Mouse (Mus musculus): ENCODE measurements at regions not wholly inside any gene's neighbourhood (a gene's known extent, or its start where the extent isn't known, plus 50 kb on each side); places are given as distances from the start of the nearest gene placed in this dataset.
A peak's percentile ranks its signal among the peaks of the same experiment; 100 is the strongest.

DNA sequence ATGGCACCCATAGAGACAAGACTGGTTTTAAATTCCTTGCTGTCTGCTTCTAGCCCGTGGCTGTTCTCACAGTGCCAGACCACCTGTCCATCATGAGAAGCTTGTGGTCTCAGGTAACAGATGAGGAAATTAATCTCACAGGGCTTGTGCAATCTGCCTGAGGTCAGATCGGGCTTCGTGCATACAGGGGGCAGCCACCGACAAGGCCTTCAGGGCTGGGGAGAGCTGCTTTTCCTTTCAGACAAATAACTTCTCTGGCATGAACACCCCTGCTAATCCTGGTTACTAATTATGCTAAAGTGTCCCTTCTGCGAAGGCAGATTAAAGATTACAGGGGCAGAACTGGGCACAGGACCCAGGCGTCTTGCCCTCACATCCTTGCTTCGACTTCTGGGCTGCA, 130.8 kb upstream of the Tmem45b start:
- intact Hi-C loops (cut with DNase I) = no loop called here

DNA sequence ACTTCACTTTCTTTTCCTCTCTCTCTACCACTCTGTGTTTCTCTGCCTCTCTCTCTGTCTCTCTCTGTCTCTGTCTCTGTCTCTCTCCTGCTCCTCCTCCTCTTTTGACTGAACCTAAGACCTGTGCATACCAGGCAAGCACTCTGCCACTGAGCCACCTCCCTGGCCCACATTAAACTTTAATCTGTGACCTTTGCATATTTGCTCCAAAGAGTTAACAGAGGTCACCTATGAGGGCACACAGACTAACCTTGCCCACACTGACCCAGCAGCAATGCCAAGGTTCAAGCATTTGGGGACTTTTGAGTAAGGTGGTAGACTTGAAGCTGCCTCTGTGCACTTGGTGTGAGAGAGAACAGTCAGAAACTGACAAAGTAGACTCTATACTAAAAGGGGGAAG, 123.4 kb upstream of the Tmem45b start:
- intact Hi-C loops (cut with DNase I) = no loop called here
- DNase-seq = no peak

More for the DNA sequence above, 130.8 kb upstream of the Tmem45b start:
- DNase-seq = no peak

DNA sequence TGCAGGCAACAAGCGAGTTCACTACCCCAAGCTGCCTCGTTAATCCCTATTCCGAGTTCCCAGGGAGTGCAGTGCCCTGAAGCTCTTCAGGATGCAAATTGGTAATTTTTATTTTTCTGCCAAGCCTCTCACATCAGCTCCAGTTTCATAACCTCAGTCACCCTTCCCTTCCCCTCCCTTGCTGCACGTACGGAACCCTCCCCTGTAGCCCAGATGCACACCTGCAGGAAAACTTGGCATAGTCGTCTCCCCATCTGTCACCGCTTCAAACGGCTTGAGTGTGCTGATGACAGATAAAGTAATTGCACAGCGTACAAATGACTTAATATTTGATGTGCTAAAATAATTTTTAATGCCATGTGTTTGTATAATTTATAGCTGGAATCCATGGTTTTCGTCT, 119.7 kb upstream of the Tmem45b start:
- intact Hi-C loops (cut with DNase I) = no loop called here
- DNase-seq = no peak

DNA sequence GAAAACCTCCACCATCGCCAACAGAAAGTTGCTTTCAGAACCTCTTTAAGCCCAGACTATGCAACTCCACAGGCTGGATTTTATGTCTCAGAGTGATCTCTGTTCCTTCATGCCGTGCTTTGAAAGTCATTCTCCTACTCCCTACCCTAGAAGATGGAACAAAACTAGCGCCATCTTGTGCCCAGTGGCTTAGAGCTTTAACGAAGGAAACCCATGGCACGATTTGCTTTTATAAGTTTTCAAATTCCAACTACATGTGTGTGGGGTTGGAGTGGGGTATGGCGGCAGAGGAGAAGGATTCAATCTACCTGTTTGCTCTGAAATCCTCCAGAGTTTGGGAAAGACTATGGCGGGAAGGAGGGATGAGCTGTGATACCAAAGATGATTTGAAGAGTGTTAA, 118.7 kb upstream of the Tmem45b start:
- intact Hi-C loops (cut with DNase I) = no loop called here
- peak in 1 of 2 experiments; percentile 18 for DNase-seq

DNA sequence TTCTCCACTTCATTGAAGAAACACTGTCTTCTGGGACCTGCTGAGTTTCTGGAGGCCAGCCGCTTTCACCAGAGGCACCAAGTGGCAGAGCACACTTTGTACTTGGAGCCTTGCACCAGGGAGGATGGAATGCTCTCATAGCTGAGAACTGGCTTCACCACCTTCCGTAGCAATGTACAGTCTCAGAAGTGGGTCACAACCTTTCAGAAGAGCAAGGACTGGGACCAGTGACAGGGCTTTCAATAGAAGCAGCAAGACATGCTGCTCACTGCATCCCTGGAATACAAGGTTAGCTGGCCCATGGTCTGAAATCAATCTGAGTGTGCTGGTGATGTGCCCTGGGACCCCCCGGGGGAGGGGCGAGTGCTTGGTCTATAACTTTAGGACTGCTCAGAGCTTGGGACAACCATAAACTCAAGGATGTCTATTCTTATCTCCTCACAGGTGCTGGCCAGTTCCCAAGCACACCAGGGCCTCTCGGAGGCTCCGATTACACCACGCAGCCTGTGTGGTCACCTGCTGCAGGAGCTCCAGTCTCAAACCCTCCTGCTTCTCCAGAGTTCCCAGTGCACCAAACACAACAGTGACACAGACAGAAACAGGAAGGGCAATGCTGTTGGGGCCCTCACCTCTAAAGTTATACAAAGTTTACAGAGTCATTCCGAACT, 114.4 kb upstream of the Tmem45b start:
- intact Hi-C loops (cut with DNase I) = no loop called here
- DNase-seq = no peak

DNA sequence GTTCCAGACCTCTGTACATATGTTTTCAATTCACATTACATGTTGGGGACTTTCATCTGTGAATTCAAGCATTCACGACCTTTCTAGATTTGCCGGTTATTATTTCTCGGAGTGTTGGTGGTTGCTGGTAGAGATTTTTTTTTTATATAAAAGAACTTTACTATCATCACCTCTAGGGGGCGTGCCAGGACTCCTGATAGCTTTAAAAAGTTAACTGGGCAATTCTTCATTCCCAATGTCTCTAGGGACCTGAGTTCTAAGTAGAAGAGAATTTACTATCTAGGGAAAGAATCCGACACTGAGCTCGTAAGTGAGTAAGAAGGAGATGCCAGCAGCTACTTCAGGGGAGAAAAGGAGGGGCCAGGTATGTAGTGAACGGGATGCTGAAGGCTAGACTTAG, 112.8 kb upstream of the Tmem45b start:
- peak in 1 of 2 experiments; percentile 20 for DNase-seq
- intact Hi-C loops (cut with DNase I) = no loop called here

DNA sequence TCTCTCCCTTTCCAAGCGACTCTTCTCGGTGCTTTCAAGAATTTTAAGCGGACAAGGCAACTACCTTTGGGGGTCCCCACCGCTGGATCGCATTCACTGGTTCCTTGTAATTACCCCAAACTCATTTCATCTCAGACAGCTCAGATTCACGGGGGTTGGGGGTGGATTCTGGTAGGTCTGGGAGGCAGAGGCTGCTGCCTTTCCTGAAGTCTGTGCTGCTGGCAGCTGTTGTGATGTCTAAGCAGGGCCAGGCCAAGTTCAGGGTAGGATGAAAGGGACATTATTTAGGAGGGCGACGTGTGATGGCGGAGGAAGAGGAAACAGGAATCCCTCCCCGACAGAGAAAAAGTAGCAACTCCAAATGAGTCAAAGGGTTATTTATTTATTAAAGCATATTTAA, 102.8 kb upstream of the Tmem45b start:
- peak in 1 of 2 experiments; percentile 8 for DNase-seq
- intact Hi-C loops (cut with DNase I) = loop anchor here (10.0 kb wide), 1 partner anchor 778 kb away; the partner anchor contains the start of gene Kcnj5

DNA sequence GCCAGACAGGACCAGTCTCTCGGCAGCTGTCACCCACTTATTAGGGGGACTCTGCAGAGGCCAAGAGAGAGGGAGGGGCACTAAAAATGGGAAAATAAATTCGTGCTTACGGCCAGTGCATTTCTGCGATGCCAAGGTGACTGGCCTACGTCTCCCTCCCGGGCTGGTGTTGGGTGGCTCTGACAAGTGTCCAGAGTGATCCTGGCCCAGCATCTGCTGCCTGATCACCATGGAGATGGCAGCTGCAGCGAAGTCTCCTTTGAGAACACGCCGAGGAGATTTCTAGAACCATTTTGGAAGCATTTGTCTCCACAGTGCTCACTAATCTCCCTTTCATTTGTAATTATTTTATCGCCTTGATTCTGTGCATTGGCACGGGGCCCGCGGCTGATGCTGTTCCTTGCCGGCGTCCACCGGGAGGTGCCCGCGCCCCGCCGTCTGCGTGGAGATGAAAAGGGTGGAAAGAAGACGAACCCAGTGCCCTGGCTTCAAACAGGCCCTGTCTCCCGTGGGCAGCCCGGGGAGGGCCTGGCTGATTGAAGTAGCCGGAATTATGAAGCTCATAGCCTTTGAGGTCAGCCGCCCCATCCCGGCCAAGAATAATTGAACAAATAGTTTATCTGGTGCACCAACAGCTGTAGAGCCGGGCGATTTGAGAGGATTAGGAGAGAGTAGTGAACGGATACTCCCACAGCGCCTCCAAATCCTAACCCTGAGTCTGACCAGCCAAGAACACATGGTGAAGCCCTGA, 102.2 kb upstream of the Tmem45b start:
- DNase-seq = peak; percentile 21 to 25
- intact Hi-C loops (cut with DNase I) = loop anchor here (10.0 kb wide), 1 partner anchor 778 kb away; the partner anchor contains the start of gene Kcnj5

DNA sequence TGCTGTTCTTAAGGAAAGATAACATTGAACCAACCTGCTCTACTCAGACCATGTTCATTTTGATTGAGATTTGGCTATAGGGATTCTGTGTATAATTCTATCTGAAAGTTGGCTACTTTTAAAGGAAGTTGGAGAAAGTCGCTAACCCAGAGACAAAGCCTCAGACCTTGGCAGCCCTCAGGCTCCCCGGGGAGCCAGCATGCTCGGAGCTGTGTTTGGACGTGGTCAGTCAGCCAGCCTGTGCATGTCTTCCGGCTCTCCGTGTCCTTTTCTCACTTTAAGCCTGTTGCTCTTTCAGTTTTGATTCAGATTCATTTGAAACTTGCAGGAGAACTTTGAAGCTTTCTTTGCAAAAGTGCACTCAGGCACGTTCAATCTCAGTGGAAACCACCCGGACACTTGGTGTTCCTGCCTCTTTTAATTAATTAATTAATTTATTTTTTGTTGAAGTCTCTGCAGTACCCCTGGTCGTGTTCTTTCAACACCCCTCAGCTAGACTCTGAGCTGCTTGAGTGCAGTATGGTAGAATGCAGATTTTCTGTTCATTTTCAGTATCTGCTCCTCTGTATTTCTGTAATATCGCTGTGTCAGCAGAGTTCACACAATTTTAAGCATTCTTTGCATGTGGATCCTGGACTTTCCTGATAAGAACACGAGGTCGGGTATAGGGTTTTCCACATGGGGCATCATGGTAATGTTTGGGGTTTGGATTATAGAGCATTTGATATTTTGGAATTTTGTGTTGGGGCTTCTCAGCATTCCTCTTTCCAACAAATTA, 100.9 kb upstream of the Tmem45b start:
- peak; percentile 67 to 80 for DNase-seq
- intact Hi-C loops (cut with DNase I) = loop anchor here (10.0 kb wide), 1 partner anchor 780 kb away; the partner anchor contains the start of gene Kcnj5

DNA sequence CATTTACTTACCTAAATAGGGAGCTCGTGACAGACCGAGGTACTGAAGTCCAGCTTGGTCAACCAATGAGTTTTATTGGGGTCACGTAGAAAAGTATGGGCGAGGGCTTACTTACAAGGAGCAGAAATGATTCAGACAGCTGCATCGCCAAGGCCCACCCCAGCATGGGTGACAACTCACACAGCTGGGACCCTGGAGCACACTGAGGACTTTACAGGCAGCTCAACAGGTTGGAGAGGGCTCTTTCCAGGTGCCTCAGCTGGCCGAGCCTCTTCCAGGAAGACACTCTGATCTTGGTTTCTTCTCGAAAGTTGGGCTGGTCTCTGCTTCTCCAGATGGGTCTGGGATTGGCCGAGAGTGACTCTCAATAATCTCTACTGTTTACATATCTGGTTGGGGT, 99.3 kb upstream of the Tmem45b start:
- intact Hi-C loops (cut with DNase I) = loop anchor here (10.0 kb wide), 1 partner anchor 781 kb away; the partner anchor contains the start of gene Kcnj5
- DNase-seq = no peak

DNA sequence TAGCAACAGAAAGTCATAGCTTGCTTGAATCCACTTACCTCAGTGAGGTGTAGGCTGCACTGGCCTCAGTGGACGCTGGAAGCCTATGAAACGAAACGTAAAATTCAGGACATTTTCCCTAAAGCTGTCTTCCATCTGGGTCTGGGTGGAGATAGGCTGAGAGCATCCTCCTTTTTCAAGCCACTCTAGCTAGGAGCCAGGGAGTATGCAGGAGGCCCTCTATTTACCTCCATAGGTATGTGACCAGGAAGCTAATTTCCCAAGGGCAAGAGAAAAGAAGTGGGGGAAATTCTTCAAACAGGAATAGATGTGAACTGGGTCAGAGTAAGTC, 95.9 kb upstream of the Tmem45b start:
- intact Hi-C loops (cut with DNase I) = loop anchor here (10.0 kb wide), 1 partner anchor 785 kb away; the partner anchor contains the start of gene Kcnj5
- no peak for DNase-seq

DNA sequence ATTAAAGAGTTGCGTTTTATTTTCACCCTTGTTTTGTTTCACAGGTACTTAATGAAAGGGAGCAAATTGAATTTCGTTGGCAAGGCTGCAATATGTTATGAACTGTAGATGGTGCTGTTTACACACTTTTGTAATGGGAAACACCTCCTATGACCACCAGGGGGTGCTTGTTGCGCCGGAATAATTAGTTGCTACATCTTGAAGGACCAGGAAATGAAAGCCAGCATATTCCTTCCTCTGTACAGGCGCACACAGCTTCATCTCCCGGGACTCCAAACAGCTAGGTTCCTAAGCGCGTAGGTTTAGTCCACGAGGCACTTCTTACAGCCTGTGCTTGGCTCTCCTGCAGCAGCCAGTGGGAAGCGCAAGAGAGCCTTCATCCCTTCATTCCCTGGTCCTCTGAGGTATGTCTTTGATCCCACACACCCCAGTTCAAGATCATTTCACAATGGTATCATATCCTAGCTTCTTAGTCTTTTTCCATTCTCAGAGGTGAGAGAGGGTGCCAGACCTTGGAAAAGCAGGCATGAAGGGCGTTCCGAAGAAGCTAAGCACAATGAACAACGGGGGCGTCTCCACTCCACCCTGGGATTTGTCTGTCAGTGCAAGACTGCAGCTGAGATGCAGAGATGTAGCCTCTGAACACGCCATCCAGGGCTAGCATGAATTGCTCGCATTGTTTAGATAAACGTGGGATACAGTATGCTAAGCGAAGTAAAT, 95.4 kb upstream of the Tmem45b start:
- intact Hi-C loops (cut with DNase I) = loop anchor here (1.0 to 10.0 kb wide), 3 partner anchors 367 to 785 kb away; partner anchors contain the start of gene Kcnj5
- peak; percentile 64 to 80 for DNase-seq

DNA sequence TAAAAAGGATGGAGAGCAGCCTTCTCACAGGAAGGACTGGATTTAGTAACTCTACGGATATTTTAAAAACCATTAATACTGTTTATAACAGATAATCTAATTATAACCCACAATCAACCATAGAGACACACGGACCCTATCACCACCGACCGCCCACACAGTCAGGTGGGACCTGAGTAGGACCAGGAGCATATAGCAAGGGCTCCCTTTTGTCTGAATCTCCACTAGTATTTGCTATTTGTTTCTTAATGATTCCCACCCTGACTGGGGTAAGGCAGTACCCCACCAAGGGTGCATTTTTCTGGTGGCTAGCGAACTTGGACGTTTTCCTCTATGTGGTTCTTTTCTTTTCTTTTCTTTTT, 79.4 kb upstream of the Tmem45b start:
- DNase-seq = no peak
- intact Hi-C loops (cut with DNase I) = loop anchor here (5.0 kb wide), 1 partner anchor 136 kb away; no protein-coding TSS in a partner anchor

DNA sequence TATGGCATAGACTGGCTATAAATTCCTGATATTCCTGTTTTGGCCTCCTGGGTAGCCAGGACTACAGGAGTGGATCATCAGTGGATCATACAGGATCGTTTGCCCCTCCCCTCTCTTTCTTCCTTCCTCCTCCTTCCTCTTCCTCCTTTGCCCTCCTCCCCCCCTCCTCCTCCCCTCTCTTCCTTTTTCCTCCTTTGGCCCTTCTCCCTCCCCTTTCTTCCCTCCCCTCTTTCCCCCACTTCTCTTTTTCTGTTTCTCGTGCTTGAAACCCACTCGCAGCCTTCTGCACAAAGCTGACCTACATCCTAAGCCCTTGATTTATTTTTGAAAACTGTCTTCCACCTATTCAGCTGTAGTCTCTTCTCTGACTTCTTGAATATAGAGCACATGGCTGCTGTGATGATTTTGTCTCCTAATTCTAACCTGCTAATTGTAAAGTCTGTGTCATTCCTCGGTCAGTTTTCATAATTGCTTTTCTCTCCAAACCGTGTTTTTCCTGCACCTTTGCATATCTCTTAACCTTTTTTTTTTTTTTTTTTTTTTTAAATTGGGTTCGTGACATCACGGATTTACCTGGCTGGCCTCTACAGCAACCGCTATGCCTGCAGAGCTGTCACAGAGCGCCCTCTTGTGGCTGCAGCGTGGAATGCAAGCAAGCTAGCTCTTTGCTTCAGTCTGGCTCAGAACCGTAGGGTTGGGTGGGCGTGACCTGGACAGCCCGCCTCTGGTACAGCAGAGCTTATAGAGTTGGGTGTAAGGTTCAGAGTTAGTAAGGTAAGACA, 78.8 kb upstream of the Tmem45b start:
- intact Hi-C loops (cut with DNase I) = loop anchor here (5.0 kb wide), 1 partner anchor 136 kb away; no protein-coding TSS in a partner anchor
- peak; percentile 78 to 89 for DNase-seq

DNA sequence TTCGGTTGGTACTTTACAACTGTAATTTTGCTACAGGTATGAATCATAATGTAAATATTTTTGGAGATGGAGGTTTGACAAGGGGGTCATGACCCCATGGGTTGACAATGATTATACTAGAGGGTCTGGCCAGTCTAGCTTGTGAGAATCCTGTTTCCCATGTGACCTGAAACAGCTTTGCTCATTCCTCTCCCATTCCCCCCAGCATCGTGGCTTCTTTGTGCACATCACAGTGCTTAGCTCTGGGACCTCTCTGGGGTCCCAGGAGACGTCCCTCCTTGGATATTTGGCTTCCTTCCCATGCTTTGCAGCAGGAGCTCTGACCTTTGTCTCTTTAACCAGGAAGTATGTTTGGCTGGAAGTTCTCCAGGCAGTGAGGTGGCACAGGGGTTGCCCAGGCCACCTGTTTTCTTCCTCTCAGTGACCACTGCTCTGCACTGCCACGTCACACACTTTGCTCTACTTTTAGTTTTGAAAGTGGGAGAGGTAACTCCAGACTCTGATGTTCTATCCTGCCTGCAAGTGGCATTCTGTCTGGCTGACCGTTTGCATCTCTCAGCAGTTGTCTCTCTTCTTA, 77.4 kb upstream of the Tmem45b start:
- intact Hi-C loops (cut with DNase I) = loop anchor here (5.0 kb wide), 1 partner anchor 134 kb away; no protein-coding TSS in a partner anchor
- no peak for DNase-seq

DNA sequence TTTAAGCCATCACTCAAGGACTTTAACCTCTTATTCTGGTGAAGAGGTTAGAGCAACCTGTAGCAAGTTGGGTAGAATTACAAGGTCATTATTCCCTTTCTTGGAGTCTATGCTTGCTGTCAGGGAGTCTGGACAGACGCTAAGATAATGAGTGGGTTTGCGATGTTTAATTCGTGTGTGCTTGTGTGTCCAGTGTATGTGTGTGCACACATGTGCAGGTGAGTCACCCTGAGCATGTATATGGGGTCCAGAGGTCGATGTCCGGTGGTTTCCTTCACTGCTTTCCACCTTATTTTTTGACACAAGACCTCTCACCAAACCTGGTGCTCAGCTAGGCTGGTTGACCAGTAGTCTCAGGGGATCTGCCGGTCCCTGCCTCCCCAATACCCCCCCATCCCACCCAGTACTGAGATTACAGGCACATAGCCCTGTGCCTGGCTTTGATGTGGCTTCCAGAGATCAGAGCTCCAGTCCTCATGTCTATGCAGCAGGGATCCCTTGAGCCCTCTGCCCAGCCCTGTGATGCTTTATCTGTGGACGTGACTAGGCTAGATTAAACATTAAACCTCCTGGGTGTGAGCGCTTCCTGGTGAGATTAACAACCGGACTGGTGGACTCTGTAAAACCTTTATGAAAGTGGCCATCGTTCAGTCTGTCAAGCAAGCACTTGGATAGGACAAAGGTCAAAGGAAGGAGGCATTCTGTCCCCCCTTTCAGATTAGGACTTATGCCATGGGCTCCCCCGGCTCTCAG, 74.4 kb upstream of the Tmem45b start:
- intact Hi-C loops (cut with DNase I) = no loop called here
- DNase-seq = no peak

DNA sequence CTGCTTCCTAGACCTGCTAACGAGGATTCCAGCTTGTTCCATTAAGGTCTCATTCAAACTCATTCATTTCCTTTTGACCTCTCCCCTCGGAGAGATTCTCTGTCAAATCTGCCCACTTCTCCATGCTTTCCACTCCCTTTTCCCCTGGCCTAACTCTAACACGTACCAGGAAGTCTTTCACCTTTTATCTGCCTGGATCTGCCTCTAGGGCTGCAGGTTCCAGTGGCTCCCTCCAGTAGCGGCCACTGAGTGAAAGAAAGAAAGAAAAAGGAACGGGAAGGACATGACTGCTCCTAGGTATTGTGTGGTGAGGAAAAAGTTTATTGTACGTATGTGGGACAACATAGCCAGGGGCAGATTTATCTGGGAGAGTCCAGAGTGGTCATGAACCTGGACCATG, 64.8 kb upstream of the Tmem45b start:
- no peak for DNase-seq
- intact Hi-C loops (cut with DNase I) = no loop called here

DNA sequence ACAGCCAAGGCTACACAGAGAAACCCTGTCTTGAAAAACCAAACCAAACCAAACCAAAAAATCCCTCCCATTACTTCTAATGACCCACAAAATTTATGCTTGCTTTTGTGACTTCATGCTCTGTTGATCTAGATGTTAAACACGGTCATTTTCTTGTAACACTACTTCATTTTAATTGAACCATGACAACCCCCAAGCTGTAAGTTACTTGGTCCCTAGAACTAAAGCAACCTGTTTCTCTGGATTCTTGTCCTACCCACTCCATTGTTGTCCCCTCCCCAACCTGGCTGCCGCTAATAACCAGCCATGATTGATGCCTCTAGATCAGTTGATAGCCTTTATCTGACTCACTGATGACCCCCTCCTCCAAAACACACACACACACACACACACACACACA, 63.0 kb upstream of the Tmem45b start:
- intact Hi-C loops (cut with DNase I) = no loop called here
- no peak for DNase-seq
